Mouse (Mus musculus) G1E (cell line): ENCODE measurements around the gene Dnajb9.

Source experiments
- CTCF ChIP-seq: IDR thresholded peaks from 2 replicates; pipeline ENCODE4 v1.5.1; 2012; ENCODE audit warnings: low read depth, low read length, inconsistent platforms, mixed read lengths
- GATA1 ChIP-seq: IDR thresholded peaks from 2 replicates; pipeline ENCODE4 v1.6.1; 2012; ENCODE audit warnings: borderline replicate concordance, low read length, inconsistent platforms, mixed read lengths
- TAL1 ChIP-seq: conservative IDR thresholded peaks from 2 replicates; pipeline ENCODE4 v1.6.1; 2012; ENCODE audit warnings: low read depth, low read length, inconsistent platforms, mixed read lengths

DNA sequence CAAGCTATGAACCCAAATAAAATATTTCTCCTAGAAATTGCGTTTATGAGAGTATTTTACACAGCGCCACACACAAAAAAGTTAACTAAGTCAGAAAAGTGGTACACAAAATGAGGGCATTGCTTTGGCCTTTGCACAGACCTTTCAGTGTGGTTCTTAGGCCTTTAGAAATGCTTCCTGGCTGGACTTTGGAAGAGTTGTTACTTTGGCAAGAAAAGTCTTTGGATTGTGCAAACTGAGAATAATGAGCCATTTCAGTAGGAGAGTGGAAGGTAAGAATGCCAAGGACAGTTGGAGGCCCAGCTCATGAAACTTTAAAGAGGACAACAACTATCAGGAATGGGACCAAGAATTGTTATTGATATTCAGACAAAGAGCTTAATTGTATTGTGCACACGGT is 35.6 kb upstream of the Dnajb9 start:
- TF ChIP-seq GATA1 (no peak), CTCF (no peak), TAL1 (no peak)
